Mouse (Mus musculus) stomach, embryonic 16.5 days (tissue): ENCODE measurements at regions not wholly inside any gene's neighbourhood (a gene's known extent, or its start where the extent isn't known, plus 50 kb on each side); places are given as distances from the start of the nearest gene placed in this dataset.

ENCODE experiments used
- ATAC-seq: fragments of 200-750 bp; cut with Nextera tagmentation; 2 replicates; pipeline ENCODE4 v1.8.0; 2017; ENCODE audit warnings: moderate number of reproducible peaks, moderate TSS enrichment; ENCODE audit not compliant: insufficient read depth, low FRiP score
- H3K27ac ChIP-seq: fragments of 300-500 bp; sonication (generic); 2 replicates; pipeline ENCODE4 v1.5.1; 2014; ENCODE audit warnings: low read length
- H3K27me3 ChIP-seq: fragments of 300-500 bp; sonication (generic); 2 replicates; pipeline ENCODE4 v1.6.1; 2014; ENCODE audit warnings: low read length, control low read depth, mixed read lengths; ENCODE audit not compliant: control insufficient read depth, insufficient read depth
- H3K36me3 ChIP-seq: fragments of 300-500 bp; sonication (generic); 2 replicates; pipeline ENCODE4 v1.6.1; 2014; ENCODE audit warnings: low read length; ENCODE audit not compliant: control insufficient read depth, insufficient read depth
- H3K4me1 ChIP-seq: fragments of 300-500 bp; sonication (generic); 2 replicates; pipeline ENCODE4 v1.6.1; 2014; ENCODE audit warnings: low read length, control low read depth, mixed read lengths; ENCODE audit not compliant: control insufficient read depth, insufficient read depth
- H3K4me2 ChIP-seq: fragments of 300-500 bp; sonication (generic); 2 replicates; pipeline ENCODE4 v1.6.1; 2014; ENCODE audit warnings: low read depth, low read length, mixed read lengths
- H3K4me3 ChIP-seq: fragments of 300-500 bp; sonication (generic); replicated peaks from 2 replicates; pipeline ENCODE4 v1.5.1; 2014; ENCODE audit warnings: mild to moderate bottlenecking, low read length
- H3K9ac ChIP-seq: fragments of 300-500 bp; sonication (generic); 2 replicates; pipeline ENCODE4 v1.6.1; 2014; ENCODE audit warnings: low read length
- H3K9me3 ChIP-seq: fragments of 300-500 bp; sonication (generic); replicated peaks from 2 replicates; pipeline ENCODE4 v1.6.1; 2016; ENCODE audit warnings: low read length, control low read depth; ENCODE audit not compliant: control insufficient read depth
- WGBS: fragments of 180-500 bp; shearing (Covaris S2); extraction: QIAGEN DNeasy Blood & Tissue Kit; methylation state at CpG from one replicate; pipeline ENCODE4 v1.1.7; 2014; 5-methylcytosine and 5-hydroxymethylcytosine counted together

GRCm38 (mm10) chr14:100484101-100484500, 199.6 kb upstream of the Klf12 start:
- H3K9me3 ChIP-seq = no peaks in the 10 kb centered on the region
- no peak overlapping the region for H3K9ac ChIP-seq
- H3K27me3 ChIP-seq = no peaks in the 10 kb centered on the region
- no peak overlapping the region for H3K4me2 ChIP-seq
- H3K4me1 ChIP-seq = no peaks in the 10 kb centered on the region
- no peaks in the 10 kb centered on the region for H3K36me3 ChIP-seq
- H3K27ac ChIP-seq = no peak overlapping the region
- H3K4me3 ChIP-seq = no peak overlapping the region
- WGBS = 65% methylated on average over 5 of the region's 5 CpGs
- ATAC-seq = no peak

DNA sequence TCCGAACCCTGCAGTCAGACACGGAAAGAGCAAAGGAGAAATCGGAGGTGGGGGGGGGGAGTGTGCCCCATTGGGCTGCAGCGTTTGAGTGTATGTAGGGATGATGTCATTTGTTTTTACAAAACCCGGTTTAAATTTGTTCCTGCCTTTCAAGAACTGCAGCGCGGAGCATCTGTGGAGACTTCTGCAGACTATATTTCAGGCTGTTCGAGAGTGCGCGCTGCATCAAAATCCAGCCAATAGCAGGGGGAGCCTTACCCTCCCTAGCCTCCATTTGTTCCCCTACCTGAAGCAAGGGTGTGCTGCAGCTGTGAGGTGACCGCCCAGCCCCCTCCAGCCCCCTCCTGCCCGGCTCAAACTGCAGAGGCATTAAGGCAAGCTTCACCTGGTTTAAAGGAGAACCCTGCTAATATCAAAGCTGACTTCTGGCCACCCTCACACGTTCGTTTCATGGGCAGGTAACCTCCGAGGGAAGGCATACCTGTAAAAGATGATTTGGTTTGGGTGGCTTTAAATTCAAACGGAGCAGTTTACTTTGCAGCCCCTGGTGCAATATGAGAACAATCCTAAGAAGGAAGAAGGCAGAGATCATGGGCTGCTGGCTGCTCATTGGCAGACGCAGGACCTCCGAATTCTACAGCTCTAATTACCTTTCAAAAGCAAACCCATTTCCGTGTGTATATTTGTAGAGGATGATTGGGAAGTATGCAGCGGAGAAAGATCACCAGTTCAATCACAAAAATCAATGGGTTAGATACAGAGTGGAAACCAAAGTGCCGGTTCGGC, 193.3 kb upstream of the Klf12 start:
- Histone ChIP-seq H3K36me3 (no peaks in the 10 kb centered on the region), H3K4me3 (peak overlapping the region; percentile 42), H3K9me3 (no peaks in the 10 kb centered on the region), H3K27ac (peak overlapping the region; percentile 19; the same call in 1 of the 2 replicates), H3K4me1 (peaks cover 5% of the 10 kb centered on the region; the same call in 1 of the 2 replicates), H3K4me2 (peak overlapping the region; percentile 83), H3K9ac (peak overlapping the region; percentile 55), H3K27me3 (no peaks in the 10 kb centered on the region)
- WGBS = 5% methylated on average over 22 of the region's 22 CpGs
- peak; percentile 86 for ATAC-seq

GRCm38 (mm10) chr14:100468311-100468710, 183.8 kb upstream of the Klf12 start:
- Histone ChIP-seq H3K4me3 (no peak overlapping the region), H3K9me3 (no peaks in the 10 kb centered on the region), H3K27me3 (no peaks in the 10 kb centered on the region), H3K4me1 (no peaks in the 10 kb centered on the region), H3K9ac (no peak overlapping the region), H3K27ac (no peak overlapping the region), H3K4me2 (no peak overlapping the region), H3K36me3 (no peaks in the 10 kb centered on the region)
- 84% methylated on average over 3 of the region's 3 CpGs for WGBS
- ATAC-seq = no peak

DNA sequence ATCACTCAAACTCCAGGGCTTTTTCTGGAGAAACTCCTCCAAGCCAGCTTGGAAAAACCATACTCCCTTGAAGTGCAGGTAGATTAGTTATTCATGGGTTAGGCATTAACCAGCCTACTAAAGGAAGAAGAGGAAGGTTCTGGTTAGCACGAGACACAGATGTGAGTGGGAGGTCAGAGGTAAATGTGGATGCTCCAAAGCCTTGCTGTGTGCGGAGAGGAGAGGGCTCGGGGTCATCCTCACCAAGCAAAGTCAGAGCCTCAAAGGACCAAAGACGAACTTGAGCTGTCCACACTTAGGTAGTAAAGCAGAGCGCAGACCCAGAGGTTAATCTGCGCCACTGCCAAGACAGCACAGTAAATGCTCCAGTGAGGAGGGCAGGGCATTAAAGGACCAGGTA, 177.8 kb upstream of the Klf12 start:
- no peak overlapping the region for H3K9ac ChIP-seq
- WGBS = 77% methylated on average over 6 of the region's 6 CpGs
- no peak for ATAC-seq
- H3K36me3 ChIP-seq = no peaks in the 10 kb centered on the region
- H3K27me3 ChIP-seq = no peaks in the 10 kb centered on the region
- H3K4me1 ChIP-seq = peaks cover 24% of the 10 kb centered on the region
- no peaks in the 10 kb centered on the region for H3K9me3 ChIP-seq
- no peak overlapping the region for H3K4me3 ChIP-seq
- no peak overlapping the region for H3K4me2 ChIP-seq
- no peak overlapping the region for H3K27ac ChIP-seq

DNA sequence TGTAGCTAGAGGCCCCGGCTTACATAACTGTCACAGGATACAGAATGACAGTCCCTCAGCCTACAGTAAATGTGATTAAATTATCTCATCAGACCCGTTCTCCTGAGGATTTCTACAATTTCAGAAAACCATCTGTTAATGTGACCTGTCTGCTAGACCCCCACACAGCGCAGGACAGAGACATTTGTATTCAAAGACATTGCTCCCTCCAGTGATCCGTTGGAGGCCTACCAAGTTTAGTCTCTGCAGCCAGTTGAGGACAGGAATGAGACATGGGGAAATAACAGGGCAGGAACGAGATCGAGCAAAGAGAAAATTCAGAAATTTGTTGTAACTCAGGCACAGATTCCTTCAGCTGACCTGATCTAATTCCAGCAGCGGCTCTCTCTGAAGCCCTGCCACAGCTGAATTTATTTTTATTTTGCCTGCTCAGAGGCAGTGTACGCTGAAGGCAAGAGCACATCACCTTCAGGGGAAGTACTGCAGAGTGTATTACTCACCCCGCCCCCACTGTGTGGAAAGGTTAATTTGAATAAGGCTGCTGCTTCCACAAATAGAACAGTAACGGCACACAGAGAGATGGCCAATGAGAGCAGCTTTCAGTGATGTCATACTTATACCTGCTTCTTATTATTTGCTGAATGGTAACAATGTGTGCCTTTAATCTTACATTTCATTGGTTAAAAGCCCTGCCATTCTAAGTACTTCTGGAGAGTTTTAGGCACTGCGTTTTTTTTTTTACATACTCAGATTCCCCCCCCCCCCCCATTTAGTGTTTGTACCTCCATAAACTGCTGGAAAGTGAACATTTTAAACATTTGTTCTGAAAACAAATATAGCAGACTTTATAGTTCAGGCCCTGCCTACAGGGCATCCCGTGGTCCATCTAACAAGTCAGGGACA, 176.9 kb upstream of the Klf12 start:
- peak overlapping the region; percentile 36 for H3K4me2 ChIP-seq

GRCm38 (mm10) chr14:100459601-100460290, 175.3 kb upstream of the Klf12 start:
- Histone ChIP-seq H3K36me3 (no peaks in the 10 kb centered on the region), H3K27ac (no peak overlapping the region), H3K4me3 (no peak overlapping the region), H3K27me3 (no peaks in the 10 kb centered on the region), H3K4me2 (peak overlapping the region; percentile 16; the same call in 1 of the 2 replicates), H3K9me3 (no peaks in the 10 kb centered on the region), H3K4me1 (peaks cover 24% of the 10 kb centered on the region), H3K9ac (no peak overlapping the region)
- WGBS = 29% methylated on average over 8 of the region's 8 CpGs
- ATAC-seq = no peak; the same call in 1 of the 2 replicates

More for the DNA sequence above, 176.9 kb upstream of the Klf12 start:
- Histone ChIP-seq H3K4me1 (peaks cover 24% of the 10 kb centered on the region), H3K9ac (no peak overlapping the region), H3K27me3 (no peaks in the 10 kb centered on the region), H3K36me3 (no peaks in the 10 kb centered on the region), H3K27ac (no peak overlapping the region), H3K4me3 (no peak overlapping the region), H3K9me3 (no peaks in the 10 kb centered on the region)
- WGBS = 43% methylated on average over 12 of the region's 12 CpGs
- peak; percentile 71 for ATAC-seq

GRCm38 (mm10) chr14:100458727-100459447, 174.4 kb upstream of the Klf12 start:
- WGBS = 18% methylated on average over 9 of the region's 9 CpGs

DNA sequence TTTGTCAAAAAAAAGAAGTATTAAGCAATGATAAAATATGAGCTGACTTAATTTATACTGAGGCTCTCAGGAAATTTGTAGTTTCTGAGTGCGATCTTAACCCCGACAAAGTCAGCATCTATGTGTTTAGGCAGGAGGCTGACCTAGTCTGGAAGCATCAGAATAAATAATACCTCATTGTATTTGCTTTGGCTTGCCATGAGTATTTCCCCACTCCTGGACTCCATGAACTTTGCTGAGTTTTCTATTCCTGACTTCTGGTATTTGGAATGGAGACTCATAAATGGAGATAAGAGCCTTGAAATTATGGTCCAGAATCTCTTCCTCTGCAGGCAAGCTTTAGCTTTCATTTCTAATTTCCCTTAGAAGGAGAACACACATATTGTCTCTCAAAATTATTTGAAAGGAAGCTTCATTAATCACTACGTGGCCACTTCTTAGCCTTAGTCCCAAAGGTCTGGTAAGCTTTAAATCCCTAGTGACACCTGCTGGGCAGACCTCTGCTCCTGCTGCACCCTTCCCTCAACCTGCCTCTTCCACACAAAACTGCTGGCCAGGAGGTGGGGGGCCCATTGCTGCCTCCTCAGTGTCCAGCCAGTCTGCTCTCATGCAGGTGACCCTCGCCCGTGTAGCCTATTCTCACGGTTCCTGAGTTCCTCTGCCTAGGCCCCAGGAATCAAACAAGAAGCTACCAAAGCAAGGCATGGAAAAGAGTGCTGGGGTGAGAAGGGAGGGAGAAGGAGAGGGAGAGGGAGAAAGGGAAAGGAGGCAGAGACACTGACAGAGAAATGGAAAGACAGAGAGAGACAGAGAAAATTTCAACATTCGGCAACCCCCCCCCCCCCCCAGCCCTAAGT, 173.6 kb upstream of the Klf12 start:
- H3K4me3 ChIP-seq = no peak overlapping the region
- 46% methylated on average over 7 of the region's 7 CpGs for WGBS
- no peak for ATAC-seq
- no peak overlapping the region for H3K27ac ChIP-seq
- no peak overlapping the region for H3K4me2 ChIP-seq
- peaks cover 24% of the 10 kb centered on the region for H3K4me1 ChIP-seq
- H3K36me3 ChIP-seq = no peaks in the 10 kb centered on the region
- no peak overlapping the region for H3K9ac ChIP-seq
- H3K27me3 ChIP-seq = no peaks in the 10 kb centered on the region
- no peaks in the 10 kb centered on the region for H3K9me3 ChIP-seq

More at GRCm38 (mm10) chr14:100458727-100459447, 174.4 kb upstream of the Klf12 start:
- Histone ChIP-seq H3K27me3 (no peaks in the 10 kb centered on the region), H3K9me3 (no peaks in the 10 kb centered on the region), H3K9ac (no peak overlapping the region), H3K4me3 (no peak overlapping the region), H3K4me2 (peak overlapping the region; percentile 16; the same call in 1 of the 2 replicates), H3K27ac (no peak overlapping the region), H3K4me1 (peaks cover 24% of the 10 kb centered on the region), H3K36me3 (no peaks in the 10 kb centered on the region)
- ATAC-seq = peak; percentile 85
